Mouse (Mus musculus) erythroblast, embryonic 14.5 days (primary cell): Measurements from ENCODE around the gene Card14.

Experiments used
- GATA1 ChIP-seq: IDR thresholded peaks from 2 replicates; pipeline ENCODE4 v1.6.1; 2012; ENCODE audit warnings: low read length, inconsistent platforms, mixed read lengths
- TAL1 ChIP-seq: IDR thresholded peaks from 3 replicates; pipeline ENCODE4 v1.6.1; 2012; ENCODE audit warnings: low read length, inconsistent platforms, mixed read lengths

DNA sequence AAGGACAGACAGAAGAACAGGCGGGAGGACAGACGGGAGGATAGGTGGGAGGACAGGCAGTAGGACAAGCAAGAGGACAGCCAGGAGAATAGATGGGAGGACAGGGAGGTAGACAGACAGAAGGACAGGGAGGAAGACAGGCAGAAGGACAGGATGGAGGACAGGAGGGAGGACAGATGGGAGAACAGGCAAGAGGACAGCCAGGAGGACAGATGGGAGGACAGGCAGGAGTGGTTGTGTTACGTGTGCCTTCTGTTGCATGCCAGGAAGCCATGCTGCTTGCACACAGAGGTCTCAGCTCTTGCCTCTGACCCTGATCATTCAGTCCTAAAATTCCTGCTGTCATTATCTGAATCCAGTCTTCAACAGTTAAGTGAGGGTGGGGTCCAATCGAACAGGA lies 46.4 kb downstream of the Card14 start:
- no peak for TF ChIP-seq TAL1
- no peak for TF ChIP-seq GATA1
